Mouse (Mus musculus): ENCODE measurements around the gene Ear6. TPM values are rescaled to one million over a fixed set of nuclear protein-coding genes. Genes with fewer than 3 reads are reported as not detected.

Gene Ear6
- polyA plus RNA-seq, 1 experiment from 2014 or later = 0.42 TPM

- H3K27ac ChIP-seq (replicated peaks) = no peak overlapping the region
- no peaks in the 10 kb centered on the region for H3K27me3 ChIP-seq (replicated peaks)
- H3K36me3 ChIP-seq = peaks cover 44% of the 10 kb centered on the region
- no peak overlapping the region for H3K4me3 ChIP-seq (replicated peaks)
- H3K9me3 ChIP-seq (replicated peaks) = no peaks in the 10 kb centered on the region
- no peaks in the 10 kb centered on the region for H3K4me1 ChIP-seq
- H3K9ac ChIP-seq (replicated peaks) = no peak overlapping the region
- H3K4me2 ChIP-seq = no peak overlapping the region
- no peak for ATAC-seq (ENCODE audit: low FRiP score)
- WGBS = 89% methylated on average over 6 of the region's 6 CpGs
These were observed 42.5 kb downstream of the Ear6 start for GRCm38 (mm10) chr14:51896019-51896418.

GRCm38 (mm10) chr14:51896539-51897170 is 43.2 kb downstream of the Ear6 start:
- WGBS = 86% methylated on average over 8 of the region's 8 CpGs
- no peak overlapping the region for H3K4me3 ChIP-seq (replicated peaks)
- no peak overlapping the region for H3K4me2 ChIP-seq
- H3K36me3 ChIP-seq = peaks cover 38% of the 10 kb centered on the region
- H3K27ac ChIP-seq (replicated peaks) = no peak overlapping the region
- H3K27me3 ChIP-seq (replicated peaks) = no peaks in the 10 kb centered on the region
- no peaks in the 10 kb centered on the region for H3K9me3 ChIP-seq (replicated peaks)
- H3K4me1 ChIP-seq = no peaks in the 10 kb centered on the region
- no peak for ATAC-seq (ENCODE audit: low FRiP score)
- H3K9ac ChIP-seq (replicated peaks) = no peak overlapping the region

GRCm38 (mm10) chr14:51899351-51899750 is 45.9 kb downstream of the Ear6 start:
- no peak overlapping the region for H3K27ac ChIP-seq (replicated peaks)
- ATAC-seq (ENCODE audit: low FRiP score) = no peak
- 95% methylated on average over 1 of the region's 1 CpGs for WGBS

GRCm38 (mm10) chr14:51902806-51903710 is 49.6 kb downstream of the Ear6 start:
- Histone ChIP-seq H3K4me1 (no peaks in the 10 kb centered on the region), H3K4me2 (no peak overlapping the region), H3K9me3 (replicated peaks) (no peaks in the 10 kb centered on the region), H3K9ac (replicated peaks) (no peak overlapping the region), H3K4me3 (replicated peaks) (no peak overlapping the region), H3K36me3 (peaks cover 19% of the 10 kb centered on the region), H3K27me3 (replicated peaks) (no peaks in the 10 kb centered on the region), H3K27ac (replicated peaks) (no peak overlapping the region)
- ATAC-seq (ENCODE audit: low FRiP score) = peak; percentile 85
- 61% methylated on average over 9 of the region's 9 CpGs for WGBS

More at GRCm38 (mm10) chr14:51899351-51899750, 45.9 kb downstream of the Ear6 start:
- H3K4me2 ChIP-seq = no peak overlapping the region
- no peaks in the 10 kb centered on the region for H3K9me3 ChIP-seq (replicated peaks)
- H3K36me3 ChIP-seq = peaks cover 18% of the 10 kb centered on the region
- H3K27me3 ChIP-seq (replicated peaks) = no peaks in the 10 kb centered on the region
- H3K4me3 ChIP-seq (replicated peaks) = no peak overlapping the region
- H3K9ac ChIP-seq (replicated peaks) = no peak overlapping the region
- no peaks in the 10 kb centered on the region for H3K4me1 ChIP-seq

- 91% methylated on average over 9 of the region's 9 CpGs for WGBS
- ATAC-seq (ENCODE audit: low FRiP score) = peak; percentile 13; the same call in 1 of the 2 replicates
These were observed 50.3 kb downstream of the Ear6 start for GRCm38 (mm10) chr14:51903782-51904181.

More at GRCm38 (mm10) chr14:51903782-51904181, 50.3 kb downstream of the Ear6 start:
- no peak overlapping the region for H3K9ac ChIP-seq (replicated peaks)
- H3K27me3 ChIP-seq (replicated peaks) = no peaks in the 10 kb centered on the region
- H3K36me3 ChIP-seq = peaks cover 27% of the 10 kb centered on the region
- H3K4me3 ChIP-seq (replicated peaks) = no peak overlapping the region
- no peaks in the 10 kb centered on the region for H3K9me3 ChIP-seq (replicated peaks)
- no peak overlapping the region for H3K27ac ChIP-seq (replicated peaks)
- no peaks in the 10 kb centered on the region for H3K4me1 ChIP-seq
- H3K4me2 ChIP-seq = no peak overlapping the region

Small RNA genes lying within 50 kb of the gene (microRNA-seq; reads per million reads assigned to microRNA genes)
- not detected for gene Gm27375

Other genes starting within 250 kb of the Ear6 start
- not detected in 2 replicates for gene Gm17078, start 242.4 kb upstream of the Ear6 start, polyA plus RNA-seq (2015; fragmentation: Nextera tagmentation; extraction: Ambion mirVana)
- gene Gm4181, start 218.0 kb upstream of the Ear6 start, polyA plus RNA-seq (2015; fragmentation: Nextera tagmentation; extraction: Ambion mirVana) = not detected in 2 replicates
- not detected in 2 replicates for gene Gm17079, start 158.2 kb upstream of the Ear6 start, polyA plus RNA-seq (2015; fragmentation: Nextera tagmentation; extraction: Ambion mirVana)
- not detected in 2 replicates for gene Gm5800, start 136.5 kb upstream of the Ear6 start, polyA plus RNA-seq (2015; fragmentation: Nextera tagmentation; extraction: Ambion mirVana)
- 0.27 TPM in 1 of 2 replicates, not detected in the other for gene Ang4, start 80.1 kb upstream of the Ear6 start, polyA plus RNA-seq (2015; fragmentation: Nextera tagmentation; extraction: Ambion mirVana)
- not detected in 2 replicates for gene AY358078, start 53.7 kb upstream of the Ear6 start, polyA plus RNA-seq (2015; fragmentation: Nextera tagmentation; extraction: Ambion mirVana)
- gene Mettl17, start 31.1 kb downstream of the Ear6 start, polyA plus RNA-seq (2015; fragmentation: Nextera tagmentation; extraction: Ambion mirVana) = 83.5 and 90.9 TPM in 2 replicates
- gene Slc39a2, start 39.2 kb downstream of the Ear6 start, polyA plus RNA-seq (2015; fragmentation: Nextera tagmentation; extraction: Ambion mirVana) = 1.5 and 2.0 TPM in 2 replicates
- gene Ndrg2, start 60.5 kb downstream of the Ear6 start, polyA plus RNA-seq (2015; fragmentation: Nextera tagmentation; extraction: Ambion mirVana) = 268 and 281 TPM in 2 replicates
- not detected in 2 replicates for gene Tppp2, start 64.7 kb downstream of the Ear6 start, polyA plus RNA-seq (2015; fragmentation: Nextera tagmentation; extraction: Ambion mirVana)
- gene Rnase13, start 69.1 kb downstream of the Ear6 start, polyA plus RNA-seq (2015; fragmentation: Nextera tagmentation; extraction: Ambion mirVana) = not detected in 2 replicates
- 71.3 and 82.7 TPM in 2 replicates for gene Arhgef40, start 131.0 kb downstream of the Ear6 start, polyA plus RNA-seq (2015; fragmentation: Nextera tagmentation; extraction: Ambion mirVana)
- gene Tmem253, start 162.0 kb downstream of the Ear6 start, polyA plus RNA-seq (2015; fragmentation: Nextera tagmentation; extraction: Ambion mirVana) = 0.88 and 1.4 TPM in 2 replicates
- gene Zfp219, start 167.0 kb downstream of the Ear6 start, polyA plus RNA-seq (2015; fragmentation: Nextera tagmentation; extraction: Ambion mirVana) = 25.3 and 28.6 TPM in 2 replicates
- not detected in 2 replicates for gene Olfr221, start 188.8 kb downstream of the Ear6 start, polyA plus RNA-seq (2015; fragmentation: Nextera tagmentation; extraction: Ambion mirVana)